Mouse (Mus musculus) heart, adult 2 months (tissue): ENCODE measurements around the gene Tmem81.

ENCODE experiments used
- EP300 ChIP-seq: fragments of 200-500 bp; IDR thresholded peaks from 2 replicates; pipeline ENCODE4 v1.6.1; 2011; ENCODE audit warnings: low read depth, low read length, control low read depth; ENCODE audit not compliant: insufficient read depth
- POLR2A ChIP-seq: fragments of 200-500 bp; IDR thresholded peaks from 2 replicates; pipeline ENCODE4 v1.6.1; 2011; ENCODE audit warnings: mild to moderate bottlenecking, low read depth, low read length, control low read depth; ENCODE audit not compliant: insufficient read depth

DNA sequence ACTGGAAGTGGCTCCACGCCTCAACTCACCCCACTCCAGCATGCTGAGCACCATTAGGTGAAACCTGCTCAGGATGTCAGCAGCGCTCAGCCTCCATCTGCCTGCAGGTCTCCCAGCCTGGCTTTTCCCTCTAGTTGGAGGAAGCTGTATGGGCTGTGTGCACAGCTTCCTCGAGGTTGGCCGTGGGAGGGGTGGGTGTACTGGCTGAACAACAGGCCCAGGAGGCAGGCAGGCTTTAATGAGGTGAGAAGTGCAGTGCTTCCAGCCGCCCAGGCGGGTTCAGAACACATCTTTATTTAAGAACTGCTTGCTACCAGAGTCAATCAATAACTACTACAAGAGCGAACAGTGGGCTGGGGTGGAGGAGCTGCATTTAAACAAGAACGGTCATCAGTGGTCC, 5.5 kb downstream of the Tmem81 start:
- TF ChIP-seq POLR2A, result no peak
- no peak for TF ChIP-seq EP300
